Mouse (Mus musculus) liver, adult 2 months (tissue): ENCODE measurements around the gene Sfxn3. TPM values are rescaled to one million over a fixed set of nuclear protein-coding genes. Genes with fewer than 3 reads are reported as not detected.

Experiments used
- DNase-seq: peaks from one replicate; pipeline ENCODE4 v3.0.0-alpha.2; 2011; ENCODE audit warnings: low read depth, low spot score; ENCODE audit errors: extremely low read depth
- H3K27ac ChIP-seq: fragments of 200-500 bp; replicated peaks from 2 replicates; pipeline ENCODE4 v1.5.1; 2012; ENCODE audit warnings: low read depth, mild to moderate bottlenecking, control low read depth, inconsistent platforms, low read length; ENCODE audit not compliant: insufficient read depth
- H3K27me3 ChIP-seq: fragments of 200-500 bp; 2 replicates; pipeline ENCODE4 v1.6.1; 2012; ENCODE audit warnings: mild to moderate bottlenecking, moderate library complexity, low read length, inconsistent platforms; ENCODE audit not compliant: control insufficient read depth, insufficient read depth
- H3K36me3 ChIP-seq: fragments of 200-500 bp; 2 replicates; pipeline ENCODE4 v1.6.1; 2012; ENCODE audit warnings: low read length, inconsistent platforms; ENCODE audit not compliant: control insufficient read depth, insufficient read depth
- H3K4me1 ChIP-seq: fragments of 200-500 bp; 2 replicates; pipeline ENCODE4 v1.6.1; 2011; ENCODE audit warnings: low read length; ENCODE audit not compliant: control insufficient read depth, insufficient read depth
- H3K4me3 ChIP-seq: fragments of 200-500 bp; 2 replicates; pipeline ENCODE4 v1.5.1; 2011; ENCODE audit warnings: low read depth, mild to moderate bottlenecking, control low read depth, low read length, moderate library complexity; ENCODE audit not compliant: insufficient read depth
- H3K79me2 ChIP-seq: fragments of 200-500 bp; 2 replicates; pipeline ENCODE4 v1.6.1; 2012; ENCODE audit warnings: inconsistent platforms, mild to moderate bottlenecking, low read length, moderate library complexity; ENCODE audit not compliant: control insufficient read depth, insufficient read depth
- H3K9ac ChIP-seq: fragments of 200-500 bp; 2 replicates; pipeline ENCODE4 v1.6.1; 2012; ENCODE audit warnings: low read depth, mild to moderate bottlenecking, control low read depth, inconsistent platforms, low read length
- CTCF ChIP-seq: fragments of 200-500 bp; IDR thresholded peaks from 2 replicates; pipeline ENCODE4 v1.5.1; 2011; ENCODE audit warnings: low read depth, low read length, control low read depth
- POLR2A ChIP-seq: fragments of 200-500 bp; IDR thresholded peaks from 2 replicates; pipeline ENCODE4 v1.6.1; 2011; ENCODE audit warnings: low read length, control low read depth; ENCODE audit not compliant: insufficient read depth; ENCODE audit errors: extremely low read depth
- WGBS: fragments of 180-500 bp; shearing (Covaris S2); methylation state at CpG from one replicate; pipeline ENCODE4 v1.1.7; 2018; 5-methylcytosine and 5-hydroxymethylcytosine counted together
- polyA plus RNA-seq: library from polyadenylated mRNA; depleted of rRNA; stranded (reverse); fragments of >200 nt; gene quantifications from 2 replicates; pipeline ENCODE4 v1.2.3, GENCODE M21; 2012
- total RNA-seq: library from RNA; depleted of rRNA; stranded (reverse); fragments of >200 nt; gene quantifications from 2 replicates; pipeline ENCODE4 v1.2.3, GENCODE M21; 2014

The Sfxn3 gene
- total and polyA plus RNA-seq, 2 experiments: 0.65 to 1.5 TPM

DNA sequence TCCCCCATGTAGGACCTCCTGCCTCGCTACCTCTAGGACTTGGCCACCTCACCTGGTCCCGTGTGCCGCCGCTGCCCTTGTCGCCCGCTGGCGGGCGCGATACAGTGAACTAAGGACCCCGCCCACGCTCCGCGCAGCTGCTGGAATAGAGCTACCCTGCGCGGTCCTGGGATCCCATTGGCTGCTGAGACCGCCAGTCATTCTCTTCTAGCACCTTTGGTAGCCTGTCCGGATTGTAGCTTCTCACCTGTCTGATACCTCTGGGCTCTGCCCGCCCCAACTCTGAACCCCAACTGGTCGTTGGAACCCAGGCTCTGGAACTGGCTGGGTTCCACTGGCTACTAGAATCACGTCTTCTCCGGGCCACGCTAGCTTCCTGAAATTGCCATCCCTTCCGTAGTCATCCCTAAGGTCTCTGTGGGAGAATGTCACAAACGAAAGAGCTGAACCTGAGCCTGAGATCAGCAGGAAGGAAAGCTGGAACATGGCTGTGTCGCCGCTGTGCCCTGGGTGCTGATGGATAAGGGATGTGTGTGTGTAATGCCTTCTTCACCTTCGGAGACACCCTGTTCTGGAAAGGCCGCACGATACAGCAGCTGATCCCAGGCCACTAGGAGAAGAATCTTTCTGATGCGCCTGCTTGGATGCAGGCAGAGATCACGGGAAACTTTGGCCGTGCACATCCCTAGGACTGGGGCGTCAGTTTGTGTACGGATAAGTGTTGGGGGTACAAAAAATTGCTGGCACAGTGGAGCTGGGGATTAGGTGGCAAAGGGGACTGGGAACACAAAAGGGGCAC is 581 bp upstream of the Sfxn3 start:
- no peak for TF ChIP-seq POLR2A
- TF ChIP-seq CTCF: peak; percentile 12; the same call in 1 of the 2 replicates
- peak overlapping the region; percentile 19 for H3K4me3 ChIP-seq
- no peaks in the 10 kb centered on the region for H3K36me3 ChIP-seq
- H3K4me1 ChIP-seq: peaks cover 8% of the 10 kb centered on the region
- peaks cover 3% of the 10 kb centered on the region; the same call in 1 of the 2 replicates for H3K27me3 ChIP-seq
- DNase-seq: no peak
- no peaks in the 10 kb centered on the region for H3K79me2 ChIP-seq
- H3K27ac ChIP-seq: 0 out of 2 replicates have a peak overlapping the region, but pooled peaks have one; percentile 1
- 4% methylated on average over 34 of the region's 34 CpGs for WGBS
- peak overlapping the region; percentile 13; the same call in 1 of the 2 replicates for H3K9ac ChIP-seq

DNA sequence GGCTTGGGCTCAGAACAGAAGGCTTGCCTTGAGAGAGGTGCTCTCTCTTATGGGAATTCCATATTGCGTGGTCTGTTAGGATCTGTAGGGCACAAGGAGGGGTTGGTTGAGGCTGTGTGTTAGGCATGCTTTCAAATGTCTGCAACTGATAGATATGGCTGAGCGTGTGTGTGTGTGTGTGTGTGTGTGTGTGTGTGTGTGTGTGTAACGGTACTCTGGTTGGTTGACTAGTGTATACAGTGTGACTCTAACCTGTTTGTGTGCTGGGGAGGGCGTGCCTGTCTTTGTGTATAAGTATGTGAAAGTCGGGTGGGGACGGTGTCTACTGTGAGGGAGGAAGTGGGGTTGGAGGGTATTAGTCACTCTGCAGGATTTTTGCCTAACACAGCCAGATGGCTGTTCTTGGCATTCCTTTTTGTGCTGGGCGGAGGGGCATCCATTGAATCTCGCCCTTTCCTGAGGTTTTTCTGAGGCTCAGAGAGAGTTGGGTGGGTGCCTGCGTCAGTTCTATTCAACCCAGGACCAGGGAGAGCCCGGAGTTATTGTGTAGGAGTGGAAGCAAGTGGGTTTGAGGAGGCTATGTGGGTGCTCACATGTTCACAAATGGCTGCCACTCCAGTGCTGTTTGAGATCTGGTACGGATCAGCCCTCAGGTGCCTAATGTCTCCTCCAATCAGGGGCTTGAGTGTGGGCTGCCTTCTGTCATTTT is 786 bp downstream of the Sfxn3 start:
- Histone ChIP-seq H3K4me3 (peak overlapping the region; percentile 52), H3K4me1 (peaks cover 8% of the 10 kb centered on the region), H3K9ac (peak overlapping the region; percentile 53), H3K27me3 (peaks cover 3% of the 10 kb centered on the region; the same call in 1 of the 2 replicates), H3K27ac (peak overlapping the region; percentile 38), H3K79me2 (no peaks in the 10 kb centered on the region), H3K36me3 (no peaks in the 10 kb centered on the region)
- WGBS: 53% methylated on average over 11 of the region's 11 CpGs
- DNase-seq: no peak
- TF ChIP-seq CTCF: no peak
- no peak for TF ChIP-seq POLR2A

DNA sequence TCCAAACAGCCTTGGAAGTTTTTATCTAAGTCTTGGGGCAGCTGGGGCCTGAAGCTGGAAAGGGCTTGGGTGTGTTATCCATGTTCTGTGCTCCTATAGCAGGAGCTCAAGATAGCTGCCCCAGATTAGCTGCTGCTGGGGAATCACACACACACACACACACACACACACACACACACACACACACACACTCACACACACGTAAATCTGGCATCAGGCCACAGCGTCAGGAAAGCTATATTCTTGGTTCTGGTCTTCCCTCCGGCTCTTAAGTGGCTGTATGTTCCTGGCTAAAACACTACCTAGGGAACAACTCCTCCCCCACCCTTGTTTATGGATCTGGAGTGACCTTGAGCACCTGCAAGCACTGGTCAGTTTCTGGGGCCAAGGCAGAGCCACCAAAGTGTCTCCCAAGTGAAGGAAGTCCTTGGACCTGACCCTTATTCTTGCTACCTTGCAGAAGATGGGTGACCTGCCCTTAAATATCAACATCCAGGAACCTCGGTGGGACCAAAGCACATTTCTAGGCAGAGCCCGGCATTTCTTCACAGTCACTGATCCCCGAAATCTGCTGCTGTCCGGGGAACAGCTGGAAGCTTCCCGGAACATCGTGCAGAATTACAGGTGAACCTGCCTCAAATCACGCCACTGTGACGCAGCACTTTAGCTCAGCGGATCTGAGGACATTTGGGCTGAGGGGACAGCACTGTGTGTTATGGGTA is 1.5 kb downstream of the Sfxn3 start:
- H3K4me3 ChIP-seq: no peak overlapping the region
- no peak overlapping the region for H3K27ac ChIP-seq
- WGBS: 75% methylated on average over 12 of the region's 12 CpGs
- peaks cover 3% of the 10 kb centered on the region; the same call in 1 of the 2 replicates for H3K27me3 ChIP-seq
- H3K79me2 ChIP-seq: no peaks in the 10 kb centered on the region
- H3K4me1 ChIP-seq: peaks cover 8% of the 10 kb centered on the region
- TF ChIP-seq CTCF (no peak), POLR2A (no peak)
- H3K9ac ChIP-seq: no peak overlapping the region
- H3K36me3 ChIP-seq: no peaks in the 10 kb centered on the region
- DNase-seq: no peak

DNA sequence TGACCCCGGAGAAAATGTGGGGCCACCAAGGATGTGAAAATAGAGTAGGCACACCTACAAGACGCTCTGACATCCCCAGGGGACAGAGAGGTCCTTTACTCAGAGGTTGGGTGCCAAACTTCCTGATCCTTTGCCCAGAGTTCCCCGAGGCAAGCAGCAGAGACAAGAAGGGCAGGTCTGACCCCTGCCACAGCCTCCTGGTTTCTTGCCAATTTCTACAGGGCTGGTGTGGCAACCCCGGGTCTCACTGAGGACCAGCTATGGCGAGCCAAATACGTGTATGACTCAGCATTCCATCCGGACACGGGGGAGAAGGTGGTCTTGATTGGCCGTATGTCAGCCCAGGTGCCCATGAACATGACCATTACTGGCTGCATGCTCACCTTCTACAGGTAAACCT is 2.2 kb downstream of the Sfxn3 start:
- no peak overlapping the region for H3K9ac ChIP-seq
- H3K79me2 ChIP-seq: no peaks in the 10 kb centered on the region
- H3K27ac ChIP-seq: no peak overlapping the region
- H3K36me3 ChIP-seq: no peaks in the 10 kb centered on the region
- H3K4me1 ChIP-seq: peaks cover 8% of the 10 kb centered on the region
- peaks cover 3% of the 10 kb centered on the region; the same call in 1 of the 2 replicates for H3K27me3 ChIP-seq
- H3K4me3 ChIP-seq: no peak overlapping the region
- TF ChIP-seq POLR2A (no peak), CTCF (no peak)
- no peak for DNase-seq
- 58% methylated on average over 9 of the region's 9 CpGs for WGBS

DNA sequence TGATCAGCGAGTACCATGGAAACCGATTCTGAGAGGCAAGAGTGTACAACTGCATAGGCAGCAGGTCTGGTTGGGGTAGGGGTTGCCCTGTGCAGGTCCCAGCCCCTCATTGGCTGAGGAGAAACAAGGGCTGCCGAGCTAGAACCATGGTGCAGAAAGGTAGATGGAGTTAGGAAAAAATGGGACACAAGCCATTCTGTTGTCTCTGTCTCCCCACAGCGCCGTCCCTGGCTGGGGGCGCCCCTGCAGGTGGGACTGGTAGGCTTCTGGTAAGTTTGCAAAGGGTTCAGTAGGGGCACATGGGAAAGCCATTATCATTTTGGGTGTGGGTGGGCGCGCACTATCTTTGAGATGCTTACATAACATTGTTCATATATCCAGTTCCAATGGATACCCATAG is 6.1 kb downstream of the Sfxn3 start:
- no peak for TF ChIP-seq CTCF
- no peak for TF ChIP-seq POLR2A
- Histone ChIP-seq H3K27me3 (no peaks in the 10 kb centered on the region), H3K36me3 (no peaks in the 10 kb centered on the region), H3K79me2 (no peaks in the 10 kb centered on the region), H3K9ac (no peak overlapping the region), H3K27ac (no peak overlapping the region), H3K4me1 (no peaks in the 10 kb centered on the region; the same call in 1 of the 2 replicates), H3K4me3 (no peak overlapping the region)
- no peak for DNase-seq
- WGBS: 87% methylated on average over 8 of the region's 8 CpGs
